Mouse (Mus musculus) hindbrain, embryonic 11.5 days (tissue): ENCODE data around the gene Arhgap15. TPM values are rescaled to one million over a fixed set of nuclear protein-coding genes. Genes with fewer than 3 reads are reported as not detected.

ENCODE experiments used
- ATAC-seq: fragments of 200-750 bp; cut with Nextera tagmentation; 2 replicates; pipeline ENCODE4 v1.8.0; 2017; ENCODE audit warnings: mild to moderate bottlenecking, moderate TSS enrichment, moderate library complexity; ENCODE audit not compliant: low FRiP score
- DNase-seq: peaks from one replicate; pipeline ENCODE4 v3.0.0-alpha.2; 2015; ENCODE audit warnings: low spot score
- H3K27ac ChIP-seq: fragments of 300-500 bp; sonication (generic); 2 replicates; pipeline ENCODE4 v1.5.1; 2014; ENCODE audit warnings: mild to moderate bottlenecking, low read depth, low read length
- H3K27me3 ChIP-seq: fragments of 300-500 bp; sonication (generic); 2 replicates; pipeline ENCODE4 v1.6.1; 2014; ENCODE audit warnings: mild to moderate bottlenecking, low read length, moderate library complexity, mixed read lengths; ENCODE audit not compliant: control insufficient read depth, insufficient read depth
- H3K36me3 ChIP-seq: fragments of 300-500 bp; sonication (generic); 2 replicates; pipeline ENCODE4 v1.6.1; 2014; ENCODE audit warnings: mild to moderate bottlenecking, low read length, moderate library complexity, mixed read lengths; ENCODE audit not compliant: control insufficient read depth, insufficient read depth
- H3K4me1 ChIP-seq: fragments of 300-500 bp; sonication (generic); replicated peaks from 2 replicates; pipeline ENCODE4 v1.6.1; 2014; ENCODE audit warnings: low read length, mixed read lengths; ENCODE audit not compliant: control insufficient read depth, insufficient read depth
- H3K4me2 ChIP-seq: fragments of 300-500 bp; sonication (generic); replicated peaks from 2 replicates; pipeline ENCODE4 v1.6.1; 2014; ENCODE audit warnings: mild to moderate bottlenecking, low read depth, low read length
- H3K4me3 ChIP-seq: fragments of 300-500 bp; sonication (generic); 2 replicates; pipeline ENCODE4 v1.5.1; 2014; ENCODE audit warnings: low read depth, low read length
- H3K9ac ChIP-seq: fragments of 300-500 bp; sonication (generic); 2 replicates; pipeline ENCODE4 v1.6.1; 2014; ENCODE audit warnings: low read depth, low read length
- H3K9me3 ChIP-seq: fragments of 300-500 bp; sonication (generic); 2 replicates; pipeline ENCODE4 v1.6.1; 2016; ENCODE audit warnings: low read length; ENCODE audit not compliant: control insufficient read depth
- WGBS: fragments of 180-500 bp; shearing (Covaris S2); extraction: QIAGEN DNeasy Blood & Tissue Kit; methylation state at CpG from one replicate; pipeline ENCODE4 v1.1.7; 2014; 5-methylcytosine and 5-hydroxymethylcytosine counted together
- polyA plus RNA-seq: library from polyadenylated mRNA; unstranded; fragments of >200 nt; fragmentation: Nextera tagmentation; extraction: Ambion mirVana; gene quantifications from 2 replicates; pipeline ENCODE4 v1.2.1, GENCODE M21; 2014

Gene Arhgap15
- polyA plus RNA-seq, 1 experiment from 2014 or later: 1.6 TPM

- no peak overlapping the region for H3K9ac ChIP-seq
- DNase-seq: no peak
Observed at GRCm38 (mm10) chr2:44221686-44222085, 473.1 kb downstream of the Arhgap15 start.

GRCm38 (mm10) chr2:44222176-44222753 lies 473.6 kb downstream of the Arhgap15 start:
- no peaks in the 10 kb centered on the region for H3K36me3 ChIP-seq
- 9% methylated on average over 6 of the region's 6 CpGs for WGBS
- H3K9ac ChIP-seq: no peak overlapping the region
- DNase-seq (peak; percentile 19), ATAC-seq (peak; percentile 48; the same call in 1 of the 2 replicates)
- H3K27ac ChIP-seq: no peak overlapping the region
- H3K4me1 ChIP-seq: no peaks in the 10 kb centered on the region; the same call in 1 of the 2 replicates
- H3K4me2 ChIP-seq: no peak overlapping the region
- no peak overlapping the region for H3K4me3 ChIP-seq
- H3K9me3 ChIP-seq: no peaks in the 10 kb centered on the region
- no peaks in the 10 kb centered on the region for H3K27me3 ChIP-seq

More at GRCm38 (mm10) chr2:44221686-44222085, 473.1 kb downstream of the Arhgap15 start:
- ATAC-seq: no peak
- 70% methylated on average over 2 of the region's 2 CpGs for WGBS
- H3K9me3 ChIP-seq: no peaks in the 10 kb centered on the region
- H3K4me2 ChIP-seq: no peak overlapping the region
- no peak overlapping the region for H3K4me3 ChIP-seq
- H3K27me3 ChIP-seq: no peaks in the 10 kb centered on the region
- no peak overlapping the region for H3K27ac ChIP-seq
- H3K36me3 ChIP-seq: no peaks in the 10 kb centered on the region
- H3K4me1 ChIP-seq: no peaks in the 10 kb centered on the region; the same call in 1 of the 2 replicates

- H3K36me3 ChIP-seq: no peaks in the 10 kb centered on the region
- H3K9me3 ChIP-seq: no peaks in the 10 kb centered on the region
- 21% methylated on average over 1 of the region's 1 CpGs for WGBS
- no peak overlapping the region for H3K9ac ChIP-seq
- ATAC-seq: peak; percentile 27; the same call in 1 of the 2 replicates
- no peak overlapping the region for H3K27ac ChIP-seq
- H3K4me2 ChIP-seq: no peak overlapping the region
- no peak overlapping the region for H3K4me3 ChIP-seq
- no peaks in the 10 kb centered on the region; the same call in 1 of the 2 replicates for H3K27me3 ChIP-seq
- no peak for DNase-seq
- no peaks in the 10 kb centered on the region for H3K4me1 ChIP-seq
Observed at GRCm38 (mm10) chr2:44234856-44235255, 486.2 kb downstream of the Arhgap15 start.

- H3K27ac ChIP-seq: no peak overlapping the region
- no peak overlapping the region for H3K4me2 ChIP-seq
- no peaks in the 10 kb centered on the region for H3K9me3 ChIP-seq
- no peaks in the 10 kb centered on the region for H3K4me1 ChIP-seq
- peak; percentile 70; the same call in 1 of the 2 replicates for ATAC-seq
- H3K4me3 ChIP-seq: no peak overlapping the region
- no peaks in the 10 kb centered on the region; the same call in 1 of the 2 replicates for H3K27me3 ChIP-seq
- WGBS: 31% methylated on average over 7 of the region's 7 CpGs
- peak; percentile 33 for DNase-seq
- no peak overlapping the region for H3K9ac ChIP-seq
- no peaks in the 10 kb centered on the region for H3K36me3 ChIP-seq
Observed at GRCm38 (mm10) chr2:44241657-44242454, 493.2 kb downstream of the Arhgap15 start.

- no peak overlapping the region for H3K4me2 ChIP-seq
- H3K4me3 ChIP-seq: no peak overlapping the region
- H3K4me1 ChIP-seq: no peaks in the 10 kb centered on the region
- no peaks in the 10 kb centered on the region for H3K36me3 ChIP-seq
- H3K9ac ChIP-seq: no peak overlapping the region
- ATAC-seq (peak; percentile 38; the same call in 1 of the 2 replicates), DNase-seq (peak; percentile 15)
- no peaks in the 10 kb centered on the region for H3K9me3 ChIP-seq
- H3K27ac ChIP-seq: no peak overlapping the region
- no peaks in the 10 kb centered on the region for H3K27me3 ChIP-seq
- WGBS: 79% methylated on average over 15 of the region's 15 CpGs
Observed at GRCm38 (mm10) chr2:44242628-44243255, 494.1 kb downstream of the Arhgap15 start.

- Histone ChIP-seq H3K36me3 (no peaks in the 10 kb centered on the region), H3K27ac (no peak overlapping the region), H3K9me3 (no peaks in the 10 kb centered on the region), H3K9ac (no peak overlapping the region), H3K4me1 (no peaks in the 10 kb centered on the region), H3K4me3 (no peak overlapping the region), H3K27me3 (no peaks in the 10 kb centered on the region; the same call in 1 of the 2 replicates), H3K4me2 (no peak overlapping the region)
- ATAC-seq: no peak
- DNase-seq: no peak
- 54% methylated on average over 4 of the region's 4 CpGs for WGBS
Observed at GRCm38 (mm10) chr2:44255343-44255742, 506.7 kb downstream of the Arhgap15 start.

- Histone ChIP-seq H3K27me3 (no peaks in the 10 kb centered on the region; the same call in 1 of the 2 replicates), H3K4me3 (no peak overlapping the region), H3K36me3 (no peaks in the 10 kb centered on the region), H3K4me2 (no peak overlapping the region), H3K9ac (no peak overlapping the region), H3K27ac (no peak overlapping the region), H3K9me3 (no peaks in the 10 kb centered on the region), H3K4me1 (no peaks in the 10 kb centered on the region)
- no peak for DNase-seq
- no peak for ATAC-seq
- 72% methylated on average over 2 of the region's 2 CpGs for WGBS
Observed at GRCm38 (mm10) chr2:44257946-44258345, 509.3 kb downstream of the Arhgap15 start.

- WGBS: 39% methylated on average over 17 of the region's 17 CpGs
- no peaks in the 10 kb centered on the region for H3K9me3 ChIP-seq
- no peak overlapping the region for H3K9ac ChIP-seq
- H3K4me3 ChIP-seq: no peak overlapping the region
- no peaks in the 10 kb centered on the region for H3K27me3 ChIP-seq
- ATAC-seq: no peak
- no peak overlapping the region for H3K27ac ChIP-seq
- H3K4me2 ChIP-seq: no peak overlapping the region
- no peaks in the 10 kb centered on the region for H3K36me3 ChIP-seq
- no peaks in the 10 kb centered on the region for H3K4me1 ChIP-seq
- peak; percentile 19 for DNase-seq
Observed at GRCm38 (mm10) chr2:44271455-44272346, 523.1 kb downstream of the Arhgap15 start.
